Mouse (Mus musculus) hindbrain, embryonic 12.5 days (tissue): ENCODE measurements around the gene Plekhb2. TPM values are rescaled to one million over a fixed set of nuclear protein-coding genes. Genes with fewer than 3 reads are reported as not detected.

Source experiments
- ATAC-seq: fragments of 200-750 bp; cut with Nextera tagmentation; 2 replicates; pipeline ENCODE4 v1.8.0; 2017; ENCODE audit warnings: moderate TSS enrichment; ENCODE audit not compliant: low FRiP score
- H3K27ac ChIP-seq: fragments of 300-500 bp; sonication (generic); 2 replicates; pipeline ENCODE4 v1.5.1; 2016; ENCODE audit warnings: mild to moderate bottlenecking
- H3K27me3 ChIP-seq: fragments of 300-500 bp; sonication (generic); 2 replicates; pipeline ENCODE4 v1.6.1; 2016; ENCODE audit warnings: mild to moderate bottlenecking
- H3K36me3 ChIP-seq: fragments of 300-500 bp; sonication (generic); 2 replicates; pipeline ENCODE4 v1.6.1; 2016; ENCODE audit warnings: mild to moderate bottlenecking
- H3K4me1 ChIP-seq: fragments of 300-500 bp; sonication (generic); 2 replicates; pipeline ENCODE4 v1.6.1; 2016
- H3K4me2 ChIP-seq: fragments of 300-500 bp; sonication (generic); replicated peaks from 2 replicates; pipeline ENCODE4 v1.6.1; 2016; ENCODE audit warnings: mild to moderate bottlenecking
- H3K4me3 ChIP-seq: fragments of 300-500 bp; sonication (generic); 2 replicates; pipeline ENCODE4 v1.5.1; 2016; ENCODE audit warnings: mild to moderate bottlenecking
- H3K9ac ChIP-seq: fragments of 300-500 bp; sonication (generic); 2 replicates; pipeline ENCODE4 v1.6.1; 2016; ENCODE audit warnings: mild to moderate bottlenecking, moderate library complexity
- H3K9me3 ChIP-seq: fragments of 300-500 bp; sonication (generic); replicated peaks from 2 replicates; pipeline ENCODE4 v1.6.1; 2016; ENCODE audit warnings: mild to moderate bottlenecking
- WGBS: fragments of 180-500 bp; shearing (Covaris S2); methylation state at CpG from one replicate; pipeline ENCODE4 v1.1.7; 2016; 5-methylcytosine and 5-hydroxymethylcytosine counted together
- polyA plus RNA-seq: library from polyadenylated mRNA; unstranded; fragments of >200 nt; fragmentation: Nextera tagmentation; extraction: Ambion mirVana; gene quantifications from 2 replicates; pipeline ENCODE4 v1.2.1, GENCODE M21; 2016

Gene Plekhb2
- polyA plus RNA-seq, 1 experiment from 2014 or later: 59.8 TPM

- no peak overlapping the region for H3K4me2 ChIP-seq
- H3K9me3 ChIP-seq: no peaks in the 10 kb centered on the region
- 64% methylated on average over 14 of the region's 14 CpGs for WGBS
- ATAC-seq: peak; percentile 79; the same call in 1 of the 2 replicates
- no peak overlapping the region for H3K9ac ChIP-seq
- H3K36me3 ChIP-seq: no peaks in the 10 kb centered on the region
- no peaks in the 10 kb centered on the region for H3K27me3 ChIP-seq
- H3K4me1 ChIP-seq: no peaks in the 10 kb centered on the region
- no peak overlapping the region for H3K27ac ChIP-seq
- no peak overlapping the region for H3K4me3 ChIP-seq
Measured at GRCm38 (mm10) chr1:34891559-34892289, 41.9 kb downstream of the Plekhb2 start.

GRCm38 (mm10) chr1:34892466-34892865 lies 42.7 kb downstream of the Plekhb2 start:
- no peaks in the 10 kb centered on the region for H3K9me3 ChIP-seq
- no peak overlapping the region for H3K27ac ChIP-seq
- H3K9ac ChIP-seq: no peak overlapping the region
- no peaks in the 10 kb centered on the region for H3K27me3 ChIP-seq
- 68% methylated on average over 3 of the region's 3 CpGs for WGBS
- H3K4me2 ChIP-seq: no peak overlapping the region
- no peaks in the 10 kb centered on the region for H3K36me3 ChIP-seq
- no peak overlapping the region for H3K4me3 ChIP-seq
- no peak for ATAC-seq
- H3K4me1 ChIP-seq: no peaks in the 10 kb centered on the region

GRCm38 (mm10) chr1:34893331-34893730 lies 43.6 kb downstream of the Plekhb2 start:
- no peak overlapping the region for H3K4me2 ChIP-seq
- no peak for ATAC-seq
- H3K4me1 ChIP-seq: no peaks in the 10 kb centered on the region
- no peaks in the 10 kb centered on the region for H3K36me3 ChIP-seq
- no peak overlapping the region for H3K9ac ChIP-seq
- no peaks in the 10 kb centered on the region for H3K9me3 ChIP-seq
- H3K27me3 ChIP-seq: no peaks in the 10 kb centered on the region
- no peak overlapping the region for H3K4me3 ChIP-seq
- no peak overlapping the region for H3K27ac ChIP-seq
- WGBS: 83% methylated on average over 4 of the region's 4 CpGs

GRCm38 (mm10) chr1:34893831-34894230 lies 44.1 kb downstream of the Plekhb2 start:
- Histone ChIP-seq H3K4me1 (no peaks in the 10 kb centered on the region), H3K4me2 (no peak overlapping the region), H3K9me3 (no peaks in the 10 kb centered on the region), H3K27ac (no peak overlapping the region), H3K4me3 (no peak overlapping the region), H3K27me3 (no peaks in the 10 kb centered on the region), H3K9ac (no peak overlapping the region), H3K36me3 (no peaks in the 10 kb centered on the region)
- WGBS: 84% methylated on average over 6 of the region's 6 CpGs
- no peak for ATAC-seq

- H3K4me3 ChIP-seq: no peak overlapping the region
- no peaks in the 10 kb centered on the region for H3K4me1 ChIP-seq
- 86% methylated on average over 5 of the region's 5 CpGs for WGBS
- no peak for ATAC-seq
- H3K9ac ChIP-seq: no peak overlapping the region
- H3K9me3 ChIP-seq: no peaks in the 10 kb centered on the region
- no peak overlapping the region for H3K4me2 ChIP-seq
- H3K36me3 ChIP-seq: no peaks in the 10 kb centered on the region
- H3K27ac ChIP-seq: no peak overlapping the region
- H3K27me3 ChIP-seq: no peaks in the 10 kb centered on the region
Measured at GRCm38 (mm10) chr1:34896102-34896501, 46.3 kb downstream of the Plekhb2 start.

GRCm38 (mm10) chr1:34896898-34897297 lies 47.1 kb downstream of the Plekhb2 start:
- Histone ChIP-seq H3K4me3 (no peak overlapping the region), H3K27ac (no peak overlapping the region), H3K27me3 (no peaks in the 10 kb centered on the region), H3K36me3 (no peaks in the 10 kb centered on the region), H3K9me3 (no peaks in the 10 kb centered on the region), H3K4me2 (no peak overlapping the region), H3K4me1 (no peaks in the 10 kb centered on the region), H3K9ac (no peak overlapping the region)
- no peak for ATAC-seq
- WGBS: 61% methylated on average over 4 of the region's 4 CpGs

- no peaks in the 10 kb centered on the region for H3K36me3 ChIP-seq
- H3K27me3 ChIP-seq: no peaks in the 10 kb centered on the region
- ATAC-seq: no peak
- no peaks in the 10 kb centered on the region for H3K4me1 ChIP-seq
- no peak overlapping the region for H3K4me2 ChIP-seq
- peaks cover 26% of the 10 kb centered on the region for H3K9me3 ChIP-seq
- 89% methylated on average over 15 of the region's 15 CpGs for WGBS
- H3K27ac ChIP-seq: no peak overlapping the region
- H3K9ac ChIP-seq: no peak overlapping the region
- H3K4me3 ChIP-seq: no peak overlapping the region
Measured at GRCm38 (mm10) chr1:34928656-34929055, 78.9 kb downstream of the Plekhb2 start.

Other genes with a start within 250 kb of the Plekhb2 start
- gene Fam168b, start 6.9 kb upstream of the Plekhb2 start, polyA plus RNA-seq: 170 TPM in 2 replicates